Mouse (Mus musculus) hindbrain, embryonic 10.5 days (tissue): Measurements from ENCODE around the gene Ctnnbl1. TPM values are rescaled to one million over a fixed set of nuclear protein-coding genes. Genes with fewer than 3 reads are reported as not detected.
A peak's percentile ranks its signal among the peaks of the same experiment; 100 is the strongest.

Experiments
- DNase-seq: peaks from one replicate; pipeline ENCODE4 v3.0.0-alpha.2; 2017; ENCODE audit warnings: low spot score
- H3K27ac ChIP-seq: fragments of 300-500 bp; sonication (generic); 2 replicates; pipeline ENCODE4 v1.5.1; 2016; ENCODE audit warnings: mild to moderate bottlenecking, moderate library complexity
- H3K27me3 ChIP-seq: fragments of 300-500 bp; sonication (generic); 2 replicates; pipeline ENCODE4 v1.6.1; 2016; ENCODE audit warnings: mild to moderate bottlenecking; ENCODE audit not compliant: poor library complexity, insufficient read depth, severe bottlenecking
- H3K36me3 ChIP-seq: fragments of 300-500 bp; sonication (generic); 2 replicates; pipeline ENCODE4 v1.6.1; 2016; ENCODE audit warnings: mild to moderate bottlenecking, moderate library complexity
- H3K4me1 ChIP-seq: fragments of 300-500 bp; sonication (generic); replicated peaks from 2 replicates; pipeline ENCODE4 v1.6.1; 2016; ENCODE audit warnings: mild to moderate bottlenecking
- H3K4me3 ChIP-seq: fragments of 300-500 bp; sonication (generic); 2 replicates; pipeline ENCODE4 v1.5.1; 2016; ENCODE audit warnings: mild to moderate bottlenecking, moderate library complexity
- H3K9me3 ChIP-seq: fragments of 300-500 bp; sonication (generic); 2 replicates; pipeline ENCODE4 v1.6.1; 2016; ENCODE audit warnings: mild to moderate bottlenecking, moderate library complexity
- WGBS: fragments of 180-500 bp; shearing (Covaris S2); methylation state at CpG from one replicate; pipeline ENCODE4 v1.1.7; 2016; 5-methylcytosine and 5-hydroxymethylcytosine counted together
- polyA plus RNA-seq: library from polyadenylated mRNA; unstranded; fragments of >200 nt; fragmentation: Nextera tagmentation; extraction: Ambion mirVana; gene quantifications from 2 replicates; pipeline ENCODE4 v1.2.1, GENCODE M21; 2016

Gene Ctnnbl1
- polyA plus RNA-seq, 1 experiment from 2014 or later, result 93.4 TPM

- H3K4me3 ChIP-seq, result no peak overlapping the region
- H3K36me3 ChIP-seq, result no peaks in the 10 kb centered on the region
- H3K4me1 ChIP-seq, result peaks cover 37% of the 10 kb centered on the region
- WGBS, result 63% methylated on average over 5 of the region's 5 CpGs
- no peaks in the 10 kb centered on the region for H3K9me3 ChIP-seq
- H3K27ac ChIP-seq, result no peak overlapping the region
- no peak for DNase-seq
- peaks cover 46% of the 10 kb centered on the region for H3K27me3 ChIP-seq
These were observed 187.3 kb downstream of the Ctnnbl1 start for GRCm38 (mm10) chr2:157924504-157924903.

GRCm38 (mm10) chr2:157926502-157926901, 189.3 kb downstream of the Ctnnbl1 start:
- WGBS, result 73% methylated on average over 7 of the region's 7 CpGs
- Histone ChIP-seq H3K36me3 (no peaks in the 10 kb centered on the region), H3K27me3 (peaks cover 53% of the 10 kb centered on the region), H3K27ac (no peak overlapping the region), H3K9me3 (no peaks in the 10 kb centered on the region), H3K4me3 (no peak overlapping the region), H3K4me1 (peaks cover 43% of the 10 kb centered on the region)
- DNase-seq, result no peak

DNA sequence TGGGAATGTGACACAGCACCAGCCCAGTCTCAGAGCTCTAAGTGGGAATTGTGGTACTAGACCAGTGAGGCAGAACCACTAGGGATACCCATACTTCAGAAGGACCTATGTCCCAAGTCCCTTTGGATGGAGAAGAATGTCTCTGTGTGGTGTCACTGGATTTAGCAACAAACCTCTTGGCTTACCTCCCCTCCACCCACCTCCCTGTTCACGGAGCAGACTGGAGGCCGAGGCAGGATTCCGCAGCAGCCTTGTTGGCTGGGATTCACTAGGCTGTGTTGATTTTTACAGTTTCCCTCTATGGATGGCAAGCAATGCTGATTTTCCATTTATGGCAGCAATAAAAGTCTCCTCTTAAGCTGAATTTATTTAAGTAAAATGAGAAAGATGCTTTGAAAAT, 189.7 kb downstream of the Ctnnbl1 start:
- H3K4me1 ChIP-seq, result peaks cover 43% of the 10 kb centered on the region
- no peaks in the 10 kb centered on the region for H3K36me3 ChIP-seq
- H3K9me3 ChIP-seq, result no peaks in the 10 kb centered on the region
- H3K27me3 ChIP-seq, result peaks cover 50% of the 10 kb centered on the region
- no peak for DNase-seq
- no peak overlapping the region for H3K4me3 ChIP-seq
- 82% methylated on average over 3 of the region's 3 CpGs for WGBS
- no peak overlapping the region for H3K27ac ChIP-seq

DNA sequence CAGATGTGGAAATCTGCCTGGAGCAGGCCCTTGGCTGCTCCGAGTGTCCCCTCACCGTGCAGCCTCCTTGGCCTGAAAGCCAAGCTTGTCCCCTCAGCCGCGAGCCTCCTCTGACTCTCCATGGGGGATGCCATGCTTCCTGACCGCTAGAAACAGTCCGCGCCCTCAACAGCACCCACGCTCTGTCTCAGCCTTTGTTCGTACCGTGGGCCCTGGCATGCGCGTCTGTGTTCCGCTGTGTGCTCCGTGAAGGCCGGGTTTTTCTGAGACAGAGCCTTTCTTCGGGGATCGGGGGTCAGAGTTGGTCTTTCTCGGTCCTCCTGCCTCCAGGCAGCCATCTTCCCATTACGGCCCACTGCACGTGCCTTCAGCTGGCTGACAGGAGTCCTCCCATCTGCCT, 190.2 kb downstream of the Ctnnbl1 start:
- Histone ChIP-seq H3K36me3 (no peaks in the 10 kb centered on the region), H3K4me1 (peaks cover 43% of the 10 kb centered on the region), H3K27me3 (peaks cover 49% of the 10 kb centered on the region), H3K27ac (peak overlapping the region; percentile 59; the same call in 1 of the 2 replicates), H3K4me3 (no peak overlapping the region), H3K9me3 (no peaks in the 10 kb centered on the region)
- 53% methylated on average over 20 of the region's 20 CpGs for WGBS
- no peak for DNase-seq

- 22% methylated on average over 2 of the region's 2 CpGs for WGBS
- Histone ChIP-seq H3K4me1 (peaks cover 41% of the 10 kb centered on the region), H3K36me3 (no peaks in the 10 kb centered on the region), H3K27me3 (peaks cover 48% of the 10 kb centered on the region), H3K27ac (peak overlapping the region; percentile 59; the same call in 1 of the 2 replicates), H3K9me3 (no peaks in the 10 kb centered on the region), H3K4me3 (no peak overlapping the region)
- no peak for DNase-seq
These were observed 190.6 kb downstream of the Ctnnbl1 start for GRCm38 (mm10) chr2:157927815-157928214.

GRCm38 (mm10) chr2:157932655-157933054, 195.5 kb downstream of the Ctnnbl1 start:
- Histone ChIP-seq H3K27ac (no peak overlapping the region), H3K4me3 (no peak overlapping the region), H3K27me3 (peaks cover 36% of the 10 kb centered on the region), H3K9me3 (no peaks in the 10 kb centered on the region), H3K4me1 (peaks cover 31% of the 10 kb centered on the region), H3K36me3 (no peaks in the 10 kb centered on the region)
- WGBS, result 85% methylated on average over 4 of the region's 4 CpGs
- DNase-seq, result no peak

DNA sequence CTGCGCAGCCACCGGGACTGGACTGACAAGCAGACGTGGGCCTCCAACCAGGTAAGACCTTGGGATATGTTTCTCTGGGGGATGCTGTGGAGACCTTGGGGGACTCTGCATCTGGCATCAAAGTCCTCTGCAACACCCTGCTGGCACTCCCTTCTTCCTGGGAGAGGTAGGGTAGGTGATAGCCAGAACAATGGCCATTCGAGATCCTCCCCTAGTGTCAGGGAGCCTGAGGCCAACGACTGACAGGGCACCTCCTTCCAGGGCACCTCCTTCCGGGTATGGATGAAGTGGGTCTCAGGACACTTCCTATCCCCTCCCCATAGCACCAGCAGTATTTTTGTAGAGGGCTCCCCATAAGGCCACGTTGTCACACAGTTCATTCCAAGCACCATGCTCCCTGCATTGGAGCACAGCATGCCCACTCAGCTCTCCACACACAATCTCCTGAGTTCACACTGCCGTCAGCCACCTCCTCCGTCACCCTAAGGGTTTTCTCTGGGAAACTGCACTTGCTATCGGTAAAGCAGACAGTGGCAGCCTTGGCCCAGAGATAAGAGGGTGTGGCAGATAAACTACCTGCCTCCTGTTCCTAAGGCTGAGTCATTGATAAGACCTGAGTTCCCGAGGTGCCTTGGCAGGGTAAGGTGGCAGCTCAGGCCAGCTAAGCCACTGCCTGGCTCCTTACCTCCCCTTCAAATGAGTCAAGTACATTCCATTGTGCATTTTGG, 198.4 kb downstream of the Ctnnbl1 start:
- Histone ChIP-seq H3K4me3 (no peak overlapping the region), H3K4me1 (peaks cover 15% of the 10 kb centered on the region), H3K27ac (no peak overlapping the region), H3K27me3 (peaks cover 48% of the 10 kb centered on the region), H3K9me3 (no peaks in the 10 kb centered on the region), H3K36me3 (no peaks in the 10 kb centered on the region)
- WGBS, result 76% methylated on average over 11 of the region's 11 CpGs
- DNase-seq, result no peak

GRCm38 (mm10) chr2:157936676-157937075, 199.5 kb downstream of the Ctnnbl1 start:
- Histone ChIP-seq H3K36me3 (no peaks in the 10 kb centered on the region), H3K4me3 (no peak overlapping the region), H3K27me3 (peaks cover 53% of the 10 kb centered on the region), H3K4me1 (peaks cover 26% of the 10 kb centered on the region), H3K27ac (no peak overlapping the region), H3K9me3 (no peaks in the 10 kb centered on the region)
- no peak for DNase-seq
- 80% methylated on average over 4 of the region's 4 CpGs for WGBS

DNA sequence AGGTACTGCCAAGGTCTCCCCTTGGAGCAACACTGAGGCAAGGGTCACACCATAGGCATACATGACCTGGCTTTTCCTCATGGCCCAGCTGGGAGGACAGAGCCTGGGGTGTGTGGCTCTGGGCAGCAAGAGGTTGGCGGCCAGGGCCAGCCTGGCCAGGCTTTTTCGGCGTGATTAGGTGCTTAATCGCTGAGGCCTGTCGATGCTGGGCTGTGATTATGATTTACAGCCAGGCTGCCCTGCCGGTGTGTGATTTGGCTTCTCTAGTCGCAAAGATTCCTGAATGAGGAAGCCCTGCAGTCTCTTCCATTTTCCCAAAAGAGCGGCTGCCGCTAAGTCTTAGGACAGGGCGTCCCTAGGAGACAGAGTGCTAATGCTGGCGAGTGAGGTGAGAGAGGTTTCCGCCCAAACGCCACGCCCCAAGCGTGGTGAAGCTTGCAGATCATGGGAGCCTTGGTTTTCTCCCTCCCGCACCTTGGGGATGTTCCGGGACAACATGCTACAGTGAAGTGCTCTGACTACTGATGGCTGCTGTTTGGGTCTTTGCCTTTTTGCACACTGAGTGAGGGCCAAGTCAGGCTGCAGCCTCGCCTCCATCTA, 203.5 kb downstream of the Ctnnbl1 start:
- peaks cover 36% of the 10 kb centered on the region for H3K4me1 ChIP-seq
- no peaks in the 10 kb centered on the region for H3K9me3 ChIP-seq
- H3K36me3 ChIP-seq, result no peaks in the 10 kb centered on the region
- H3K4me3 ChIP-seq, result peak overlapping the region; percentile 40
- peak; percentile 25 for DNase-seq
- 7% methylated on average over 18 of the region's 18 CpGs for WGBS
- peaks cover 66% of the 10 kb centered on the region for H3K27me3 ChIP-seq
- H3K27ac ChIP-seq, result peak overlapping the region; percentile 53; the same call in 1 of the 2 replicates

Other genes starting within 250 kb of the Ctnnbl1 start
- gene Nnat, start 177.3 kb upstream of the Ctnnbl1 start, polyA plus RNA-seq, result 1,503 and 2,739 TPM in 2 replicates
- gene Blcap, start 166.1 kb upstream of the Ctnnbl1 start, polyA plus RNA-seq, result 78.4 and 100.0 TPM in 2 replicates
- 0.62 and 3.2 TPM in 2 replicates for gene Vstm2l, start 177.3 kb downstream of the Ctnnbl1 start, polyA plus RNA-seq